Mouse (Mus musculus): Measurements from ENCODE around the gene Fam173a.
"Not testable (repeated sequence)": the region's sequence is repeated elsewhere in the genome, so short reads cannot be mapped to it uniquely, and the experiment has no call there.

Fam173a gene

GRCm38 (mm10) chr17:25757691-25758090 is 35.0 kb downstream of the Fam173a start:
- DNase-seq = no peak

- DNase-seq = no peak
Observed at GRCm38 (mm10) chr17:25756378-25757242, 36.1 kb downstream of the Fam173a start.

GRCm38 (mm10) chr17:25755627-25756377 is 36.9 kb downstream of the Fam173a start:
- no peak for DNase-seq

DNA sequence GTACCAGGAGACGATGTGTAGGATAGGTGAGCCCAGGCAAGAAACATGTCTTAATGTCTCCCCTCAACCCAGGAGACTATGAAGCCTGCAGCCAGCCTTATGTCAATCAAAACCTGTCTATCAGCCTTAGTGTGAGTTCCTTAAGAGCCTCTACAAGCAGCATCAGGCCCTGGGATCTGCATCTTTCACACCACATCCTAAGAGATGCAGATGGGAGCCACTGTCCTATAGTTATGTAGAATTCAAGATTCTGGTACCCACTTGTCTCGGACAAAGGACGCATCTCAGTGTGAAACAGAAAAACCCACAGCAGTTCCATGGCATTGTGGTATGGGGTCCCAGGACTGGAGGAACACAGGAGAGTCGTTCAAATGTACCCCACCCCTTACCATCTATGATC is 37.6 kb downstream of the Fam173a start:
- no peak for DNase-seq

GRCm38 (mm10) chr17:25754241-25754640 is 38.5 kb downstream of the Fam173a start, which contains the start of gene Msln:
TSS of gene Msln (minus strand) at chr17:25754378.
- no peak for DNase-seq

GRCm38 (mm10) chr17:25751446-25751845 is 41.3 kb downstream of the Fam173a start:
- DNase-seq = peak in 1 of 2 experiments; percentile 45

GRCm38 (mm10) chr17:25749314-25749713 is 43.4 kb downstream of the Fam173a start:
- no peak for DNase-seq

DNA sequence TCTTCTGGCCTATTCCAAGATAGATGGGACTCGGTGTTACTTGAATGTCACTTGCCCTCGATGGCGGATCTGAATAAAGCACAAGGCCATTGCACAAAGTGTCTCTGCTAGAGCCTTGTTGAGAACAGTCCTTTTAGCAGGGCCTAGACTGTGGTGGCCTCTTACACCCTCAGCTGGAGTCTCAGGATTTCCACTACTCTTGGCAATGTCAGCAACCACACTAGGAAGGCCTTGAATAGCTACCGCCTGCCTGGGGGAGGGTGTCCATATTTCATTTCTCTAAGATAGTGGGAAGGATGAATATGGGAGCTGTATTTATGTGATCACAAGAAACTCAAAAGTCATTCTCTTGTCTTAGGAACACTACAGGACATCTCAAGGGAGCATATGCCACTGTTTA is 44.5 kb downstream of the Fam173a start:
- no peak for DNase-seq

DNA sequence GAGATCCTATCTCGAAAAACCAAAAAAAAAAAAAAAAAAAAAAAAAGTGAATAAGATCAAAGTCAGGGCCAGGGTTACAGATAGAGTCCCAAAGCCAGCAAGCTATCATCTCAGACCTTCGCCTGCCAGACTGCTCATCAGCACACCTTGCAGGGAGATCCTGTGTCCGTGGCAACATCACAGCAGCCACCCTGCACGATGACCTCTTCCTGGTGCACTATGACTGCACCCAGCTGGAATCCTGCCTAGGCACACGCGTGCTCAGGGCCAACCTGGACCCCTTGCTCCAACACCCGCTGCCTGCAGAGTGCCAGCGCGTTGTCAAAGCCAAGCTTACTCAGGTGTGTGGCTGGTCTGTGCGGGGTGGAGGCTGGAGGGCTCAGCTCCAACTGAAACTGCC is 48.4 kb downstream of the Fam173a start:
- DNase-seq = no peak

DNA sequence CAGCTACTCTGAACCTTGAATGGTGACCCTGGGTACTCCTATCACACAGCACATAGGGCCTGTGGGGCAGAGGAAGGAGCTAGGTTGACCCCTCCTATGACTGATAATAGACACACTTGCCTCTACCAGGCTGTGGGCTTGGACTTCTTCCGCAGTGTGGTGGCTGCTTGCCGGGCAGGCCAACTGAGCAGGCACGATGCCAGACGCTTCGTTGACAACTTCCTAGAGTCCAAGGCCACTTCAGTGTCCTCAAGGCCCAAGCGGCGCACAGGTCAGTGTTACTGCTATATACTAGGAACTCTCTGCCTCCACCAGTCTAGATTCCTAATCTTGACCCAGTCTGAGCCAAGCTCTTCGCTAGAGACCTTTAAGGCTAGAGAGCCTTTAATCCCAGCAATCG is 48.9 kb downstream of the Fam173a start:
- DNase-seq = no peak

- DNase-seq = not testable (repeated sequence)
Observed at GRCm38 (mm10) chr17:25741471-25741870, 51.2 kb downstream of the Fam173a start.

All from cerebellum, postnatal 25 days (tissue).